Mouse (Mus musculus) heart, postnatal 0 days (tissue): Measurements from ENCODE around the gene Ier5.

ENCODE experiments used
- CTCF ChIP-seq: IDR thresholded peaks from 2 replicates; pipeline ENCODE4 v1.5.1; 2016; ENCODE audit warnings: antibody characterized with exemption, control low read depth, low read depth
- EP300 ChIP-seq: IDR thresholded peaks from 2 replicates; pipeline ENCODE4 v1.6.1; 2016; ENCODE audit warnings: antibody characterized with exemption, low read depth

DNA sequence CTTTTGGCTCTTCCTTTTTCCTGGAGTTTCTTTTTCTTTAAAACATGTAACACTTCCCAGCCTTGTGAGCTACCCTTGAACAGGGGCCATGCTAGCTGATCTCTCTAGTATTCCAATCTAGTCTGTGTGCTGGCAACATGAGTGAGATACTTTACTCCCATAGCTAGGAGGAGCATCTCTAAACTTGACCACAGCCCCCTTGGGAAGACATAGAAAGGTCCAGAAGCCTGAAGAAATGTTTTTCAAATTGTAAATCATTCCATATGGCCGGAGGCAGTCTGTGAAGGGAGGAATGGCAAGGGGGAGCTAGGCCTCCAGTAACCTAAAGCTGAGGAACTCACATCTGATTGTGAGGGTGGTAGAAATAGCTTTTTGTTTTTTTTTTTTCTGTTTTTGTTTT, 8.7 kb downstream of the Ier5 start:
- TF ChIP-seq CTCF (no peak), EP300 (no peak)
